Mouse (Mus musculus) common myeloid progenitor, adult 5-6 weeks (primary cell): Measurements from ENCODE around the gene Dedd. TPM values are rescaled to one million over a fixed set of nuclear protein-coding genes. Genes with fewer than 3 reads are reported as not detected.

ENCODE experiments used
- total RNA-seq: library from RNA; stranded (forward); fragments of 200-1000, 187-1606 nt; gene quantifications from 2 replicates; pipeline ENCODE4 v1.2.3, GENCODE M21; 2017

The Dedd gene
- total RNA-seq, 1 experiment from 2014 or later = 16.4 TPM

Other genes starting within 250 kb of the Dedd start
- 2.1 and 5.3 TPM in 2 replicates for gene Cfap126, start 215.2 kb upstream of the Dedd start, total RNA-seq
- gene Sdhc, start 178.5 kb upstream of the Dedd start, total RNA-seq = 56.9 and 71.9 TPM in 2 replicates
- not detected in 2 replicates for gene Mpz, start 178.4 kb upstream of the Dedd start, total RNA-seq
- 11.2 and 11.8 TPM in 2 replicates for gene Pcp4l1, start 132.9 kb upstream of the Dedd start, total RNA-seq
- 0.32 TPM in 1 of 2 replicates, not detected in the other for gene Nr1i3, start 115.2 kb upstream of the Dedd start, total RNA-seq
- gene Tomm40l, start 106.6 kb upstream of the Dedd start, total RNA-seq = 19.0 and 21.5 TPM in 2 replicates
- 3.7 TPM in 1 of 2 replicates, not detected in the other for gene Apoa2, start 104.1 kb upstream of the Dedd start, total RNA-seq
- 58.4 and 94.7 TPM in 2 replicates for gene Fcer1g, start 94.8 kb upstream of the Dedd start, total RNA-seq
- gene Adamts4, start 78.7 kb upstream of the Dedd start, total RNA-seq = not detected in 2 replicates
- gene Ndufs2, start 77.8 kb upstream of the Dedd start, total RNA-seq = 198 and 334 TPM in 2 replicates
- 11.0 and 32.0 TPM in 2 replicates for gene B4galt3, start 58.8 kb upstream of the Dedd start, total RNA-seq
- 17.7 and 18.0 TPM in 2 replicates for gene Ppox, start 48.0 kb upstream of the Dedd start, total RNA-seq
- gene Usp21, start 41.2 kb upstream of the Dedd start, total RNA-seq = 9.9 and 15.7 TPM in 2 replicates
- gene Ufc1, start 34.1 kb upstream of the Dedd start, total RNA-seq = 45.7 and 81.9 TPM in 2 replicates
- 43.4 and 49.3 TPM in 2 replicates for gene Nit1, start 16.5 kb downstream of the Dedd start, total RNA-seq
- 37.2 and 65.3 TPM in 2 replicates for gene Pfdn2, start 16.5 kb downstream of the Dedd start, total RNA-seq
- gene Klhdc9, start 31.7 kb downstream of the Dedd start, total RNA-seq = 1.1 and 3.9 TPM in 2 replicates
- 2.3 and 2.4 TPM in 2 replicates for gene Nectin4, start 41.0 kb downstream of the Dedd start, total RNA-seq
- gene Arhgap30, start 59.8 kb downstream of the Dedd start, total RNA-seq = 63.0 and 77.8 TPM in 2 replicates
- gene Usf1, start 82.2 kb downstream of the Dedd start, total RNA-seq = 47.1 and 48.6 TPM in 2 replicates
- gene Tstd1, start 89.7 kb downstream of the Dedd start, total RNA-seq = 0.18 and 1.2 TPM in 2 replicates
- gene F11r, start 108.4 kb downstream of the Dedd start, total RNA-seq = 1.1 and 5.4 TPM in 2 replicates
- 4.8 and 13.0 TPM in 2 replicates for gene Alyref2, start 174.3 kb downstream of the Dedd start, total RNA-seq
- not detected in 2 replicates for gene Itln1, start 206.1 kb downstream of the Dedd start, total RNA-seq
- 15.5 and 18.8 TPM in 2 replicates for gene Cd244a, start 230.0 kb downstream of the Dedd start, total RNA-seq